Mouse (Mus musculus): ENCODE results near the gene Uevld. TPM values are rescaled to one million over a fixed set of nuclear protein-coding genes. Genes with fewer than 3 reads are reported as not detected.
A peak's percentile ranks its signal among the peaks of the same experiment; 100 is the strongest.
"Not testable (repeated sequence)": the region's sequence is repeated elsewhere in the genome, so short reads cannot be mapped to it uniquely, and the experiment has no call there.

Uevld gene
- polyA plus RNA-seq, 1 experiment from 2014 or later, result 5.8 TPM

- no peaks in the 10 kb centered on the region for H3K27me3 ChIP-seq (ENCODE audit: control insufficient read depth, insufficient read depth, low read depth, low read length)
- 23% methylated on average over 3 of the region's 3 CpGs for WGBS (ENCODE audit: insufficient replicate concordance)
- no peaks in the 10 kb centered on the region for H3K4me1 ChIP-seq (ENCODE audit: control insufficient read depth, low read depth, low read length)
- no peak overlapping the region for H3K4me3 ChIP-seq (ENCODE audit: low read depth, low read length)
- no peaks in the 10 kb centered on the region for H3K9me3 ChIP-seq (replicated peaks; ENCODE audit: control insufficient read depth, low read length)
- H3K4me2 ChIP-seq (ENCODE audit: low read depth, low read length), result no peak overlapping the region
- H3K36me3 ChIP-seq (ENCODE audit: control insufficient read depth, insufficient read depth), result peaks cover 17% of the 10 kb centered on the region
- H3K27ac ChIP-seq (ENCODE audit: low read length), result no peak overlapping the region
- no peak for ATAC-seq (ENCODE audit: low read depth)
- no peak overlapping the region for H3K9ac ChIP-seq (ENCODE audit: low read depth, low read length)
Observed at GRCm38 (mm10) chr7:46899343-46899742, 59.0 kb downstream of the Uevld start.

- no peak overlapping the region for H3K4me2 ChIP-seq (ENCODE audit: low read depth, low read length)
- H3K4me3 ChIP-seq (ENCODE audit: low read depth, low read length), result no peak overlapping the region
- H3K9ac ChIP-seq (ENCODE audit: low read depth, low read length), result no peak overlapping the region
- no peak overlapping the region for H3K27ac ChIP-seq (ENCODE audit: low read length)
- no peak for ATAC-seq (ENCODE audit: low read depth)
- 53% methylated on average over 3 of the region's 3 CpGs for WGBS (ENCODE audit: insufficient replicate concordance)
- H3K36me3 ChIP-seq (ENCODE audit: control insufficient read depth, insufficient read depth), result peaks cover 25% of the 10 kb centered on the region
- H3K9me3 ChIP-seq (replicated peaks; ENCODE audit: control insufficient read depth, low read length), result no peaks in the 10 kb centered on the region
- H3K4me1 ChIP-seq (ENCODE audit: control insufficient read depth, low read depth, low read length), result no peaks in the 10 kb centered on the region
- no peaks in the 10 kb centered on the region for H3K27me3 ChIP-seq (ENCODE audit: control insufficient read depth, insufficient read depth, low read depth, low read length)
Observed at GRCm38 (mm10) chr7:46895511-46895910, 62.8 kb downstream of the Uevld start.

- no peak overlapping the region for H3K9ac ChIP-seq (ENCODE audit: low read depth, low read length)
- ATAC-seq (ENCODE audit: low read depth), result peak; percentile 37; the same call in 1 of the 2 replicates
- H3K27ac ChIP-seq (ENCODE audit: low read length), result no peak overlapping the region
- no peaks in the 10 kb centered on the region for H3K9me3 ChIP-seq (replicated peaks; ENCODE audit: control insufficient read depth, low read length)
- no peak overlapping the region for H3K4me2 ChIP-seq (ENCODE audit: low read depth, low read length)
- no peak overlapping the region for H3K4me3 ChIP-seq (ENCODE audit: low read depth, low read length)
- no peaks in the 10 kb centered on the region; the same call in 1 of the 2 replicates for H3K4me1 ChIP-seq (ENCODE audit: control insufficient read depth, low read depth, low read length)
- WGBS (ENCODE audit: insufficient replicate concordance), result 20% methylated on average over 3 of the region's 3 CpGs
- peaks cover under 1% of the 10 kb centered on the region; the same call in 1 of the 2 replicates for H3K36me3 ChIP-seq (ENCODE audit: control insufficient read depth, insufficient read depth)
- H3K27me3 ChIP-seq (ENCODE audit: control insufficient read depth, insufficient read depth, low read depth, low read length), result no peaks in the 10 kb centered on the region
Observed at GRCm38 (mm10) chr7:46883304-46883703, 75.0 kb downstream of the Uevld start.

- not testable (repeated sequence) for H3K9me3 ChIP-seq (replicated peaks; ENCODE audit: control insufficient read depth, low read length); H3K27me3 ChIP-seq (ENCODE audit: control insufficient read depth, insufficient read depth, low read depth, low read length); H3K4me1 ChIP-seq (ENCODE audit: control insufficient read depth, low read depth, low read length); ATAC-seq (ENCODE audit: low read depth); H3K27ac ChIP-seq (ENCODE audit: low read length); H3K4me3 ChIP-seq (ENCODE audit: low read depth, low read length); H3K36me3 ChIP-seq (ENCODE audit: control insufficient read depth, insufficient read depth); H3K9ac ChIP-seq (ENCODE audit: low read depth, low read length); H3K4me2 ChIP-seq (ENCODE audit: low read depth, low read length)
- WGBS (ENCODE audit: insufficient replicate concordance), result 71% methylated on average over 6 of the region's 8 CpGs
Observed at GRCm38 (mm10) chr7:46881941-46882340, 76.4 kb downstream of the Uevld start.

GRCm38 (mm10) chr7:46880992-46881391, 77.3 kb downstream of the Uevld start:
- no peak for ATAC-seq (ENCODE audit: low read depth)
- 48% methylated on average over 2 of the region's 2 CpGs for WGBS (ENCODE audit: insufficient replicate concordance)

GRCm38 (mm10) chr7:46879851-46880250, 78.5 kb downstream of the Uevld start:
- 76% methylated on average over 5 of the region's 5 CpGs for WGBS (ENCODE audit: insufficient replicate concordance)
- H3K4me1 ChIP-seq (ENCODE audit: control insufficient read depth, low read depth, low read length), result no peaks in the 10 kb centered on the region; the same call in 1 of the 2 replicates
- no peaks in the 10 kb centered on the region for H3K9me3 ChIP-seq (replicated peaks; ENCODE audit: control insufficient read depth, low read length)
- ATAC-seq (ENCODE audit: low read depth), result no peak
- H3K36me3 ChIP-seq (ENCODE audit: control insufficient read depth, insufficient read depth), result no peaks in the 10 kb centered on the region
- H3K4me2 ChIP-seq (ENCODE audit: low read depth, low read length), result no peak overlapping the region
- H3K4me3 ChIP-seq (ENCODE audit: low read depth, low read length), result no peak overlapping the region
- H3K27me3 ChIP-seq (ENCODE audit: control insufficient read depth, insufficient read depth, low read depth, low read length), result no peaks in the 10 kb centered on the region
- H3K9ac ChIP-seq (ENCODE audit: low read depth, low read length), result no peak overlapping the region
- no peak overlapping the region for H3K27ac ChIP-seq (ENCODE audit: low read length)

More at GRCm38 (mm10) chr7:46880992-46881391, 77.3 kb downstream of the Uevld start:
- H3K4me2 ChIP-seq (ENCODE audit: low read depth, low read length), result no peak overlapping the region
- H3K4me1 ChIP-seq (ENCODE audit: control insufficient read depth, low read depth, low read length), result no peaks in the 10 kb centered on the region; the same call in 1 of the 2 replicates
- no peak overlapping the region for H3K9ac ChIP-seq (ENCODE audit: low read depth, low read length)
- H3K27me3 ChIP-seq (ENCODE audit: control insufficient read depth, insufficient read depth, low read depth, low read length), result no peaks in the 10 kb centered on the region
- H3K4me3 ChIP-seq (ENCODE audit: low read depth, low read length), result no peak overlapping the region
- no peaks in the 10 kb centered on the region for H3K9me3 ChIP-seq (replicated peaks; ENCODE audit: control insufficient read depth, low read length)
- no peak overlapping the region for H3K27ac ChIP-seq (ENCODE audit: low read length)
- no peaks in the 10 kb centered on the region for H3K36me3 ChIP-seq (ENCODE audit: control insufficient read depth, insufficient read depth)

- 18% methylated on average over 6 of the region's 6 CpGs for WGBS (ENCODE audit: insufficient replicate concordance)
- Histone ChIP-seq H3K9me3 (replicated peaks; ENCODE audit: control insufficient read depth, low read length) (no peaks in the 10 kb centered on the region), H3K27ac (ENCODE audit: low read length) (no peak overlapping the region), H3K9ac (ENCODE audit: low read depth, low read length) (no peak overlapping the region), H3K4me2 (ENCODE audit: low read depth, low read length) (no peak overlapping the region), H3K27me3 (ENCODE audit: control insufficient read depth, insufficient read depth, low read depth, low read length) (no peaks in the 10 kb centered on the region), H3K4me3 (ENCODE audit: low read depth, low read length) (no peak overlapping the region), H3K36me3 (ENCODE audit: control insufficient read depth, insufficient read depth) (no peaks in the 10 kb centered on the region), H3K4me1 (ENCODE audit: control insufficient read depth, low read depth, low read length) (no peaks in the 10 kb centered on the region)
- no peak for ATAC-seq (ENCODE audit: low read depth)
Observed at GRCm38 (mm10) chr7:46877255-46877654, 81.1 kb downstream of the Uevld start.

GRCm38 (mm10) chr7:46876841-46877240, 81.5 kb downstream of the Uevld start:
- no peak overlapping the region for H3K4me3 ChIP-seq (ENCODE audit: low read depth, low read length)
- H3K9me3 ChIP-seq (replicated peaks; ENCODE audit: control insufficient read depth, low read length), result no peaks in the 10 kb centered on the region
- H3K4me1 ChIP-seq (ENCODE audit: control insufficient read depth, low read depth, low read length), result no peaks in the 10 kb centered on the region
- H3K27me3 ChIP-seq (ENCODE audit: control insufficient read depth, insufficient read depth, low read depth, low read length), result no peaks in the 10 kb centered on the region
- ATAC-seq (ENCODE audit: low read depth), result no peak
- 46% methylated on average over 4 of the region's 4 CpGs for WGBS (ENCODE audit: insufficient replicate concordance)
- H3K36me3 ChIP-seq (ENCODE audit: control insufficient read depth, insufficient read depth), result no peaks in the 10 kb centered on the region
- H3K9ac ChIP-seq (ENCODE audit: low read depth, low read length), result no peak overlapping the region
- no peak overlapping the region for H3K27ac ChIP-seq (ENCODE audit: low read length)
- H3K4me2 ChIP-seq (ENCODE audit: low read depth, low read length), result no peak overlapping the region

All from liver, embryonic 16.5 days (tissue).